In genomic region chr16:33954793-33955192, GRCm38 (mm10) we compare ENCODE assay signal across 17 mouse cellular contexts. TPM values are rescaled to one million over a fixed set of nuclear protein-coding genes. Genes with fewer than 3 reads are reported as not detected.
DNase-seq lines count a peak whose midpoint lies in the region; ATAC-seq lines count a peak whose summit lies in the region.
"Had no signal": no experiment of that assay in that cellular context is flagged by ENCODE, and none has a peak within 500 bp of the region (broad histone marks: within the 10 kb centered on the region; RNA-seq: fewer than 3 reads in every experiment).

No protein-coding gene starts in this region.

- peak; percentile 82 for DNase-seq in heart, adult 11 months
- no peak for DNase-seq in heart, adult 18-20 months
- DNase-seq in MEL-GATA-1-ER (ENCODE audit: extremely low read depth, low read depth), result peak; percentile 76
- DNase-seq in left cerebral cortex, adult 18-20 months (ENCODE audit: low spot score in 2 of 2), result no peak
- DNase-seq: adrenal gland, postnatal 14 days; cerebellum, adult 18-20 months; cerebellum, adult 9-11 months; cerebellum, postnatal 36 days; forebrain, postnatal 0 days; gastrocnemius, postnatal 14 days had no signal

- peak; percentile 65 for ATAC-seq in hematopoietic stem cell, adult 5-6 weeks (replicated peaks in 1 of 2; ENCODE audit: insufficient read depth in 1 of 2, low FRiP score in 2 of 2, low TSS enrichment in 1 of 2, low read depth in 1 of 2, poor library complexity in 2 of 2, severe bottlenecking in 2 of 2)
- peak; percentile 54 for ATAC-seq in monocyte, adult 5-6 weeks (replicated peaks; ENCODE audit: insufficient number of reproducible peaks, low FRiP score, low TSS enrichment, poor library complexity, severe bottlenecking)
- no peak for ATAC-seq in CD4-positive, CD25-positive, alpha-beta regulatory T cell, adult 4 months
- no peak for ATAC-seq in activated CD4-positive, CD25-positive, alpha-beta regulatory T cell, adult 4 months
- ATAC-seq: forebrain, embryonic 13.5 days; forebrain, postnatal 0 days; hindbrain, postnatal 0 days; intestine, postnatal 0 days had no signal

RNA-seq across cellular contexts. Expression of gene Umps, which starts 12.0 kb away (rescaled TPM):
- total RNA-seq in heart, adult 18-20 months (2021), result 1 to 10 TPM; 8.6 to 9.6 TPM
- 85.0 and 92.9 TPM in 2 replicates for total RNA-seq in hematopoietic stem cell, adult 5-6 weeks (2017)
- 19.4 to 23.2 TPM (median 22.4 TPM) in 3 replicates for total RNA-seq in monocyte, adult 5-6 weeks (2017)
- polyA plus RNA-seq in CD4-positive, CD25-positive, alpha-beta regulatory T cell, adult 4 months (2017; shearing (Covaris generic)), result 10 to 100 TPM; 29.8 to 35.1 TPM
- 10 to 100 TPM; 14.9 to 15.8 TPM for total RNA-seq in left cerebral cortex, adult 18-20 months (2021)
- polyA plus RNA-seq in activated CD4-positive, CD25-positive, alpha-beta regulatory T cell, adult 4 months (2017; shearing (Covaris generic)), result 10 to 100 TPM; 27.4 to 37.8 TPM

Comparison
In these comparisons a context has a peak if more than half of its experiments do, and no peak if none do; other contexts are left out.
1. DNase-seq: peak in heart, adult 11 months (single experiment) and MEL-GATA-1-ER (single experiment); none in heart, adult 18-20 months (0 of 2) and left cerebral cortex, adult 18-20 months (0 of 2).
2. ATAC-seq: peak in hematopoietic stem cell, adult 5-6 weeks (2 of 2) and monocyte, adult 5-6 weeks (single experiment); none in CD4-positive, CD25-positive, alpha-beta regulatory T cell, adult 4 months (single experiment) and activated CD4-positive, CD25-positive, alpha-beta regulatory T cell, adult 4 months (single experiment).